ENCODE assay signal across 14 mouse cellular contexts in the genomic region with DNA sequence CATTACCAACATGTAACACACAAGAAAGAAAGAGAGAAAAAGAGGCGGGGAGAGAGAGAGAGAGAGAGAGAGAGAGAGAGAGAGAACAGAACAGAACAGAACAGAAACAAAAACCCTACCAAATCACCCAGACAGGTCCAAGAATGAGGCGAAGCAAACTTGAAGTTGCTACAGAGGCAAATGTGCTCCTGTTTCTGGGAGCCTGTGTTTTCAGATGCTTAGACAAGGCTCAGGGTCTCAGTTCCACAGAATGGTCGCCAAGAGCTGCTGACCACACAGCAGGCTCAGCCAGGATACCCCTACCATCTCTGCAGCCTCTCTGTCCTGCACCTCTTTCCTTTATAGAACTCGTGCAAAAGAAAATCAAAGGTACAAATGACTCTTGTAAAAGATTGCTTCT.
A peak's percentile ranks its signal among the peaks of the same experiment; 100 is the strongest.
DNase-seq lines count a peak whose midpoint lies in the region; ATAC-seq and TF ChIP-seq lines count a peak whose summit lies in the region.
"Had no signal": no experiment of that assay in that cellular context is flagged by ENCODE, and none has a peak within 500 bp of the region (broad histone marks: within the 10 kb centered on the region; RNA-seq: fewer than 3 reads in every experiment).

No protein-coding gene starts in this region.

- 0 out of 2 replicates have a peak, but pooled peaks cover 2% of the 10 kb centered on the region for H3K9me3 ChIP-seq in embryonic facial prominence, embryonic 10.5 days
- no peaks in the 10 kb centered on the region; the same call in 1 of the 2 replicates for H3K9me3 ChIP-seq in forebrain, embryonic 12.5 days
- no peaks in the 10 kb centered on the region for H3K9me3 ChIP-seq in hindbrain, postnatal 0 days (ENCODE audit: low read length)
- H3K9me3 ChIP-seq in midbrain, embryonic 14.5 days (ENCODE audit: control insufficient read depth, low read length): no peaks in the 10 kb centered on the region

- H3K4me3 ChIP-seq in embryonic facial prominence, embryonic 10.5 days: no peak overlapping the region
- H3K4me3 ChIP-seq in forebrain, embryonic 12.5 days (replicated peaks): no peak overlapping the region
- H3K4me3 ChIP-seq in hindbrain, postnatal 0 days (ENCODE audit: low read length): no peak overlapping the region
- no peak overlapping the region for H3K4me3 ChIP-seq in midbrain, embryonic 14.5 days (replicated peaks; ENCODE audit: low read depth, low read length)

- TF ChIP-seq CTCF in hindbrain, postnatal 0 days (IDR thresholded peaks at IDR 0.05; ENCODE audit: low read depth): no peak

- DNase-seq in embryonic facial prominence, embryonic 10.5 days (ENCODE audit: low spot score): no peak
- no peak for DNase-seq in hindbrain, postnatal 0 days (ENCODE audit: low spot score)
- DNase-seq in midbrain, embryonic 14.5 days: no peak
- no peak for DNase-seq in frontal cortex, postnatal 10 days (ENCODE audit: low spot score in 2 of 2)
- DNase-seq in ovary, postnatal 14 days (ENCODE audit: low spot score): no peak
- DNase-seq in heart, adult 18-20 months: no peak
- DNase-seq: cerebellum, adult 9-10 months; kidney, postnatal 36 days; lung, postnatal 4 days; thymus, postnatal 14 days had no signal

- ATAC-seq in forebrain, embryonic 12.5 days (ENCODE audit: low FRiP score): no peak
- peak; percentile 31; the same call in 1 of the 2 replicates for ATAC-seq in hindbrain, postnatal 0 days
- no peak for ATAC-seq in midbrain, embryonic 14.5 days (ENCODE audit: low FRiP score, low TSS enrichment)
- ATAC-seq: activated CD4-positive, CD25-positive, alpha-beta regulatory T cell, adult 4 months; intestine, postnatal 0 days had no signal

- no peaks in the 10 kb centered on the region for H3K36me3 ChIP-seq in embryonic facial prominence, embryonic 10.5 days (replicated peaks)
- no peaks in the 10 kb centered on the region for H3K36me3 ChIP-seq in forebrain, embryonic 12.5 days (replicated peaks)
- H3K36me3 ChIP-seq in hindbrain, postnatal 0 days (ENCODE audit: insufficient read depth, low read length): no peaks in the 10 kb centered on the region
- H3K36me3 ChIP-seq in midbrain, embryonic 14.5 days (ENCODE audit: control insufficient read depth, insufficient read depth, low read length): no peaks in the 10 kb centered on the region

- H3K4me2 ChIP-seq in forebrain, embryonic 12.5 days: peak overlapping the region; percentile 25
- no peak overlapping the region for H3K4me2 ChIP-seq in hindbrain, postnatal 0 days (ENCODE audit: low read depth, low read length)
- peak overlapping the region; percentile 25; the same call in 1 of the 2 replicates for H3K4me2 ChIP-seq in midbrain, embryonic 14.5 days (ENCODE audit: low read length)

- peak overlapping the region; percentile 32 for H3K27ac ChIP-seq in embryonic facial prominence, embryonic 10.5 days (replicated peaks)
- peak overlapping the region; percentile 91 for H3K27ac ChIP-seq in forebrain, embryonic 12.5 days
- H3K27ac ChIP-seq in hindbrain, postnatal 0 days: peak overlapping the region; percentile 59; the same call in 1 of the 2 replicates
- peak overlapping the region; percentile 70 for H3K27ac ChIP-seq in midbrain, embryonic 14.5 days (replicated peaks; ENCODE audit: low read depth, low read length)
- H3K27ac ChIP-seq: liver, embryonic 14.5 days had no signal

- 69% methylated on average over 4 of the region's 4 CpGs for WGBS in embryonic facial prominence, embryonic 10.5 days
- WGBS in forebrain, embryonic 12.5 days: 42% methylated on average over 4 of the region's 4 CpGs
- WGBS in hindbrain, postnatal 0 days: 42% methylated on average over 4 of the region's 4 CpGs
- 47% methylated on average over 4 of the region's 4 CpGs for WGBS in midbrain, embryonic 14.5 days

- no peaks in the 10 kb centered on the region for H3K27me3 ChIP-seq in embryonic facial prominence, embryonic 10.5 days (replicated peaks; ENCODE audit: low read depth, poor library complexity, severe bottlenecking)
- no peaks in the 10 kb centered on the region for H3K27me3 ChIP-seq in forebrain, embryonic 12.5 days
- H3K27me3 ChIP-seq in hindbrain, postnatal 0 days (ENCODE audit: insufficient read depth, low read length): no peaks in the 10 kb centered on the region
- H3K27me3 ChIP-seq in midbrain, embryonic 14.5 days (ENCODE audit: control insufficient read depth, insufficient read depth, low read length): no peaks in the 10 kb centered on the region

- peak overlapping the region; percentile 49; the same call in 1 of the 2 replicates for H3K9ac ChIP-seq in forebrain, embryonic 12.5 days
- H3K9ac ChIP-seq in hindbrain, postnatal 0 days (replicated peaks; ENCODE audit: low read length): no peak overlapping the region
- H3K9ac ChIP-seq in midbrain, embryonic 14.5 days (replicated peaks; ENCODE audit: low read length): no peak overlapping the region
- H3K9ac ChIP-seq: liver, embryonic 14.5 days had no signal

- peaks cover 23% of the 10 kb centered on the region for H3K4me1 ChIP-seq in embryonic facial prominence, embryonic 10.5 days
- peaks cover 43% of the 10 kb centered on the region for H3K4me1 ChIP-seq in forebrain, embryonic 12.5 days
- H3K4me1 ChIP-seq in hindbrain, postnatal 0 days (ENCODE audit: insufficient read depth, low read length): peaks cover 11% of the 10 kb centered on the region; the same call in 1 of the 2 replicates
- H3K4me1 ChIP-seq in midbrain, embryonic 14.5 days (ENCODE audit: control insufficient read depth, insufficient read depth, low read length): peaks cover 18% of the 10 kb centered on the region

Comparison
In these comparisons a context has a peak if more than half of its experiments do, and no peak if none do; other contexts are left out.
1. H3K27ac ChIP-seq: peak in every context shown above with its lines; median percentile 91 in forebrain, embryonic 12.5 days; 70 in midbrain, embryonic 14.5 days; 59 in hindbrain, postnatal 0 days; 32 in embryonic facial prominence, embryonic 10.5 days.